Mouse (Mus musculus) kidney, embryonic 16.5 days (tissue): ENCODE results near the gene Gpr89. TPM values are rescaled to one million over a fixed set of nuclear protein-coding genes. Genes with fewer than 3 reads are reported as not detected.

ENCODE experiments used
- polyA plus RNA-seq: library from polyadenylated mRNA; unstranded; fragments of >200 nt; fragmentation: Nextera tagmentation; extraction: Ambion mirVana; gene quantifications from 2 replicates; pipeline ENCODE4 v1.2.1, GENCODE M21; 2015

Gene Gpr89
- polyA plus RNA-seq, 1 experiment from 2014 or later: 44.9 TPM

Other genes with a start within 250 kb of the Gpr89 start
- gene Ankrd35, start 235.2 kb downstream of the Gpr89 start, polyA plus RNA-seq: 1.2 and 1.6 TPM in 2 replicates
- gene Pias3, start 209.0 kb downstream of the Gpr89 start, polyA plus RNA-seq: 62.1 and 72.3 TPM in 2 replicates
- gene Nudt17, start 196.8 kb downstream of the Gpr89 start, polyA plus RNA-seq: 12.0 and 12.2 TPM in 2 replicates
- 44.5 and 45.3 TPM in 2 replicates for gene Polr3c, start 177.7 kb downstream of the Gpr89 start, polyA plus RNA-seq
- 56.6 and 57.3 TPM in 2 replicates for gene Rnf115, start 177.7 kb downstream of the Gpr89 start, polyA plus RNA-seq
- gene Pdzk1, start 76.1 kb downstream of the Gpr89 start, polyA plus RNA-seq: 224 and 245 TPM in 2 replicates
- gene Cd160, start 76.0 kb downstream of the Gpr89 start, polyA plus RNA-seq: 0.12 TPM in 1 of 2 replicates, not detected in the other
- 26.8 and 29.1 TPM in 2 replicates for gene Gja5, start 653 bp downstream of the Gpr89 start, polyA plus RNA-seq
- 0.14 and 0.17 TPM in 2 replicates for gene Gja8, start 20.7 kb upstream of the Gpr89 start, polyA plus RNA-seq